Mouse (Mus musculus): ENCODE measurements around the gene Nkpd1.

The Nkpd1 gene

DNA sequence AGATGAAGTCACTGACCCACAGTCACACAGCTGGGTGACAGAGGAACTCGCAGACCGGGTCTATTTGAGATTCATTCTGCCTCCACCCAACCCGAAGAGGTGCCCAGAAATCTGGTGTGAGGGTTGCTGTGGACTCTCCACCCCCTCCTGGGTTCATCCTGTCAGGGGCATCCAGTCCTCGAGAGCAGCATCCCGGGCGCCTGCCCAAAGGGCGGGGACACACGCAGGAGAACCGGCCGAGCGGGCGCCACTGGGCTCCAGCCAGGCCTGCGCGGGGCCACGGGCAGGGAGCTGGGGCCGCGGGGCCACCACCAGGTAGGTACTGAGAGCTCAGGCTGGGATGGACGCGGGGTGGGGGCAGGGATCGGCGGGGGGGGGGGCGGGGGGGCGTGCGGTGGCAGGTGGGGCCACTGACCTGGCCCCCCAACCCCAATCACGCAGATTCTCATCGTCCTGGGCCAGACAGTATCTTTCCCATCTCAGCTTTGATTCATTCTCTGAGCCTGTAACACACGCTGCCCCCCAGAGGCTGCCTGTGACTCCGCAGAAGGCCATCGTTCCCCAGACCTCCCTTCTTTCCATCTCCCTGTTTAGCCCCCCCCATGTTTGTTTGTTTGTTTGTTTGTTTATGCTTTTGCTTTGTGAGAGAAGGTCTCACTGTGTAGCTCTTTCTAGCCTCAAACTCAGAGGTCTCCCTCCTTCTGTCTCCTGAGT lies at the start of gene Nkpd1:
TSS of gene Nkpd1 (plus strand) at position 187 of the 714 bp plus-strand sequence.
- no peak for DNase-seq (ENCODE audit: low read depth)

DNA sequence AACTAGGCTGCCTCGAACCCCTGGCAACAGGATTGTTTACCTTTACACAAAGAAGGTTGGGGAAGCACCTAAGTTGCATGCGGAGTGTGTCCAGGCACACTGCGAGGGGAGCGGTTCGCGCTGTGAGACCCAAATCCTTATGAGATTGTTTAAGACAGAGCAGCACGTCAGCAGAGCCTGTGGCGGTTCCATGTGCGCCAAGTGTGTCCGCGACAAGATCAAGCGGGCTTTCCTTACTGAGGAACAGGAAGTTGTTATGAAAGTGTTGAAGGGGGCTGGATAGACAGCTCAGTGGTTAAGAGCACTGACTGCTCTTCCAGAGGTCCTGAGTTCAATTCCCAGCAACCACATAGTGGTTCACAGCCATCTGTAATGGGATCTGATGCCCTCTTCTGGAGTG lies 49.4 kb upstream of the Nkpd1 start:
- no peak for DNase-seq (ENCODE audit: low read depth)

GRCm38 (mm10) chr7:19469404-19469803 lies 48.2 kb upstream of the Nkpd1 start:
- DNase-seq (ENCODE audit: low read depth) = no peak

DNA sequence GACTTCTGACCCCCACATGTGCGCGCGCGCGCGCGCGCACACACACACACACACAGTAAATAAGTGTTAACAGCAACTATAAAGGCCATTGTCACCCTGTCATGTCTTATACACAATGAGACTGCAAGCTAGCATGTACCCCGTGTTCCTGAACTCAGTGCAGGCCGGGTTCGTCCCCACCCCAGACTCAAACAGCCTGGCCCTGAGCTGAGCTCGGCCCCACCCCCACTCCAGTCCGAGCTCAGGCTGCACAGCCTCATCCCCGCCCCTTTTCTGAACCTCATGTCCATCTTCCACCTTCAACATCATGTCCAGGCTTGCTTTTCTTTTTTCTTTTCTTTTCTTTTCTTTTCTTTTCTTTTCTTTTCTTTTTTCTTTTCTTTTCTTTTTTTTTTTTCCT lies 47.3 kb upstream of the Nkpd1 start:
- DNase-seq (ENCODE audit: low read depth) = no peak

DNA sequence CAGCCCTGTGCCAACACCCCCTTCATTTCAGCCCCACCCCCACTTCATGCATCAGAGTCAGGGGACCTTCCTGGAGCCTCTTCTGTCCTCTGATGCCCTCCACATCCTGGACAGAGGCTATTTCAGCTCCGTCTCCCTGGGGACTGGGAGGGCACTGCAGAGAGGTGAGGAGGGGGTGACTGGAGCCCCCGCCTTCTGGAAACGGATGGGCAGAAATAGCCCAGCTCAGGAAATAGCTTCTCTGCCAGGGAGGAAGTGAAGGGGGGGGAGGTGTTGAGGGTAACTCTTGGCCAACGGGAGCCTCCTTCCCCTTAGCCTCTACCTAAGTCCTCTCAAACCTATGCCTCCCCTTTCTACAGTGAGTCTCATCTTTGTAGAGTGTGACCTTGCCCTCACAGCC lies 45.2 kb upstream of the Nkpd1 start:
- peak; percentile 34 for DNase-seq (ENCODE audit: low read depth)

GRCm38 (mm10) chr7:19473875-19474443 lies 43.7 kb upstream of the Nkpd1 start:
- peak; percentile 57 for DNase-seq (ENCODE audit: low read depth)

GRCm38 (mm10) chr7:19477084-19477483 lies 40.6 kb upstream of the Nkpd1 start:
- no peak for DNase-seq (ENCODE audit: low read depth)

DNA sequence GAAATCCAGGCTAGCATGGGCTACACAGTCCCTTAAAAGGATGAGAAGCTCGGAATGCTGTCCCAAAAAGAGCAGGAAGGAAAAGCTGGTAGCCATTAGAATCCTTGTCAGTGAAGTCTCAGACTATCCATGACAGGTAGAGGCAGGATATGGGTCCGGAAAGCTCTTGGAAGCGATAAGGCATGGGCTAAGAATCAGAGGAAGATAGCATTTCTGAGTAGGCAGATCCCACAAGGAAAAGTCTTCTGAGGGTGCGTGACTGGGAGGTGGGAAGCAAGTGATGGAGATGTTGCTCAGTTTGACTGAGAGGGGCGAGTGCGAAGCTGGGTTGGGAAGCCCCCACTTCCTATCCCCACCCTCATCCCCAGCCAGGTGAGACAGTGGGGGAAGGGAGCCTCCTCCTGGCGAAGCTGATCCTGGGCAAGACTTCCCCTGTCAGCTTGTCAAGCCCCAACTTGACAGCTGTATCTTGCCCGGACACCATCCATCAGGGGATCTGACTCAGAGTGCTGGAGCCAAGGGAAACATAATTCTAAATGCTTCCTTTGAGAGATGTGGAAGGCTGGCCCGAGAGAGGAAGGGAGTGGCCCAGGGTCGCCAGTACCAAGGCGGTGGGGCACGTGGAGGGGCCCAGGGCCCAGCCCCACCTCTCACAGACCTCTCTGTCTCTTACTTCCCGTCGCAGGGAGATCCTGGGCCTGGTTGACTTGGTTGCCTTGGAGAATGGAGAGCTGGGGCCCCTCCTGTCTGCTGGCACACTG lies 39.8 kb upstream of the Nkpd1 start:
- no peak for DNase-seq (ENCODE audit: low read depth)

DNA sequence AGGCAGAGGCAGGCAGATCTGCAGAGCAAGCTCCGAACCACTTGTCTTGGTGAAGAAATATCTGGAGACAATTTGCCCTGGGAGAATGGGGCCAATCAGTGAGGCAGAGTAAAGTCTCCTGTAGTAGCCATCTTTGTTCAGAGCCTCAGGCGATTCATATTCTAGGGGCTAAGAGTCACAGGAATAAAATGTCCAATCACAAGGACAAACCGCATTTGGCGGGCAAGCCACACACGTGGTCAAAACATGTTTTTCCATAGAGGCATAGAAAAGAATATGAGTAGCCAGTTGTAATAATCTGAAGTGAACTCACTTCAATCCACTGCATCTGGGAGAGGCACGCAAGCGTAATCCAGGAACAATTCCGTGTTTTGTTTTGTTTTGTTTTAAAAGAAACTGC lies 34.4 kb upstream of the Nkpd1 start:
- no peak for DNase-seq (ENCODE audit: low read depth)

DNA sequence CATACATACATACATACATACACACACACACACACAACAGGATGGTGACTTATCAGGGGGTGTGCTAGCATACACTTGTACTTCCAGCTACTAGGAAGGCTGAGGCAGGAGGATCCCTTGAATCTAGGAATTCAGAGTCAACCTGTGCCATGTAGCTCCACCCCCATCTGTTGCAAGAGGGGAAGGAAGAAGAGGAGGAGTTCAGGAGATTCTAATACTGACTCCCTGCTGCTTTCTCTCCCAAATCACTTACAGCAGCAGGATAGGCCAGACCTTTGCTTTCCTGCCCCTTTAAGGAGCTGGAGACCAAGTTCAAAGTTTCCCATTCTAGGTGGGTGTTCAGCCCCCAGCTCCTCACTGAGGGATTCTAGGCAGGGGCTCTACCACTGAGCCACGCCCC lies 32.1 kb upstream of the Nkpd1 start:
- DNase-seq (ENCODE audit: low read depth) = no peak

GRCm38 (mm10) chr7:19486549-19486948 lies 31.1 kb upstream of the Nkpd1 start:
- DNase-seq (ENCODE audit: low read depth) = no peak

- no peak for DNase-seq (ENCODE audit: low read depth)
Measured at GRCm38 (mm10) chr7:19489525-19489924, 28.1 kb upstream of the Nkpd1 start.

DNA sequence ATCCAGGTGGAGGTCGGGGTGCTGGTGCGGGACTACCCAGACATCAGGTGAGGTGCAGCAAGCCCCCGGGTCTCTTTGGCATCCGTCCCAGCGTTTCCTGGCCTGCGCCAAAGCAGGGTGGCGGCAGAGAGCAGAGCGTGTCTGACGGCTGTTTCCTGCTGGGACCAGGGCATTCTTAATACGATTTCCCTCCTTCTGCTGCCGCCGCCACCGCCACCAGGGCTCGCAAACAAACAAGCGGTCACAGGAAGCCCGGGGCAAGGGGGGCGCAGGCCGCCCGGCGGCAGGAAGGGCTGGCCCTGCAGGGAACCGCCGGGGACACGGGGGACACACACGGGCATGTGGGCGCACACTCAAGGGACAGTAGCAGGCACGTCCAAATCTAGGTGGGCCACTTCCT lies 25.9 kb upstream of the Nkpd1 start:
- DNase-seq (ENCODE audit: low read depth) = no peak

GRCm38 (mm10) chr7:19494751-19495474 lies 22.7 kb upstream of the Nkpd1 start:
- DNase-seq (ENCODE audit: low read depth) = no peak

DNA sequence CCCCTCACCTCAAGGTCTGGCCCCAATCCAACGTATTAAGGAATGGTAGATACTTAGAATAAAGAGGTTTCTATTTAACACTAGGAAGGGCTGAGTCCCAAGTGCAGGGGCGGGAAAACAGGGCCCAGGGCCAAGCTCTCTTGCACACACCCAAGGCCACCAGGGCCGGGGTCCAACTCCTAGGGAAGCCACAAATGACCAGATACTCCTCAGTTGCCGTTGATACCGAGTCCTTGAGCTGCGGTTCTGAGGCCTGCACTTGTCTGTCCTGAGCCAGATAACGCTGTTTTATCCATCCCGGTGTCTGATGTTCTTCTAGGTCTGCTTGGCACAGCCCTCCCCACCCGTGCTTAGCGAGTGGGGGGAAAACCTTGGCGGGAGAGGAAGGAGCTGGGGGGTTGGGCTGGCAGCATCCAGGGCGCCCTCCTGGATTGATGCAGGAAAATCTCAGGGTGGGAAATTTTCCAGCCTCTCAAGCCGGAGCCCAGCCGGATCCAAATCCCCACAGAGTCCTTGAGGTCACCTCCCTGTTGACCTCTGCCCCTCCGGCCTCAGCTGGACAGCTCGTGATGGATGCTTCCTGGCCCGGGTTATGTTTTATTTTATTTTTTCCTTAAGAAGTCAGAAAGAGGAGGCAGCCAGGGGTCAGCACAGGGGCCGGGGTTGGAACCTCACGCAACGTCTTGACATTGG lies 22.0 kb upstream of the Nkpd1 start:
- no peak for DNase-seq (ENCODE audit: low read depth)

DNA sequence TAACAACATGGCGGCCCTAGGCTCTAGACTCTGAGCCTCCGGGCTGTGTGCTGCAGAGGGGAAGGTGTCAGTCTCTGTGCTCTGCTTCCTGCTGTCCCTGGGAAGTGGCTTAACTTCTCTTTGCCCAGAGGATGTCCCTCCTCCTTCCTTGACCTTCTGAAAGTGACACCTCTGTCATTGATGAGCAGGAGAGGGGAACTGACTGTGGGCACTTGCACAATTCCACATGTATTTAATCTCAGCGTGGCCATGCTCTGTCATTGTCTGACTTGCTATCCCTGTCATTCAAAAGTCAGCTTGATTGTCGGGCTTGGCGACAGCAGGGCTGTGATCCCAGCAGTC lies 21.5 kb upstream of the Nkpd1 start:
- no peak for DNase-seq (ENCODE audit: low read depth)

DNA sequence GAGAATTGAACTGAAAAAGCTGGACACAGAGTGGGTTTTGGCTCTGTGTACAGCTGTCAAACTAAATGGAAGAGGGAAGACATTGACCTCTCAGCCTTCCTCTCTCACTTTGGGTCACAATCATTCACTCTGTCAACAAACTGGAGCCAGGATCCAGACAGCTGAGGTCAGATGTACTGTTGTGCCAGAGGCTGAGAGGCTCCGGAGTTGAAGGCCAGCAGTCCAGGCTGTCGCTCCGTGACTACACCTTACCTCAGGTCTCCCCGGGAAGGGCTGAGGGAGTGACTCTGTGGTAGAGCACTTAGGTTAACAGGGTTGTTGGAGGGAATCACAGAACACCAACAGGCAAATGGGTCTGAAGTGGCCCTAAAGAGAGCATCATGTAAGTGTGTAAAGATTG lies 19.3 kb upstream of the Nkpd1 start:
- DNase-seq (ENCODE audit: low read depth) = no peak

DNA sequence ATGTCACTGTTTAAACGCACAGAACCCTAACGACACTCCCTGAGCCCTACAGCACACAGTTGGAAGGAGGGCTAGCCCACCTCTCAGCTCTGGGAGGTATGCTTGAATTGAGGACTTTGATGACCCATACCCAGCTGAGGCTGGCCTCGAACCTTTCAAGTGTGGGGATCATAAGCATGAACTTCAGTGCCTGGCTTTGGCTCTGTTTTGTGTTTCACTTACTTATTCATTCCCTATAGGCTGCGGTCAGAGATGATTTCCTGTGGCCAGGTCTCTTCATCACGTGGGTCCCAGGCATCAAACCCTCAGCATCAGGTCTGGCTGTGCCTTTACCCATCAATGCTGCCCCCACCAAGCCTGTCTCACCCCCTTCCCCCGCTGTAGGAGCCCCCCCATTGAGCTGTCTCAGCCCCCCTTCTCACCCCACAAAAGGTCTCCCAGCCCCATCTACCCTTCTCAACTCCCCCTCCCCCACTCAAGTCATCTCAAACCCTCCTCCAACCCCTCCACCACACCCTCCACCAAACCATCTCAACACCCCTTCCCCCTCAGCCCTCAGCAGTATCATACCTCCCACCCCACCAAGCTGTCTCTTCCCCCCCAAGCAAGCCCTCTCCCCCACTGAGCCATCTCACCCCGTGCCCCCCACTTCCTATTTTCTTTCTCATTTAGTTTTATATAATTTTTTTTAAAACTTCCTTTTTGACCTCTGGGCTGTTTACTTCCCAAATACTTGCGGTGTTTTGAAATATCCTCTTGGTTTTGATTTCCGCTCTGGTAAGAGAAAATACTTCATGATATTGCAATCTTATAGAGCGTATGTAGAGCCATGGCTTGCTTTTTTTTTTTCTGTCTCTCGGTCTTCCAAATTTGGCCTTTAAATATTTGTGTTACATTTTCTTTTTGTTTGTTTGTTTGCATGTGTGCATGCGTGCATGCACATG lies 16.9 kb upstream of the Nkpd1 start:
- peak; percentile 39 for DNase-seq (ENCODE audit: low read depth)

DNA sequence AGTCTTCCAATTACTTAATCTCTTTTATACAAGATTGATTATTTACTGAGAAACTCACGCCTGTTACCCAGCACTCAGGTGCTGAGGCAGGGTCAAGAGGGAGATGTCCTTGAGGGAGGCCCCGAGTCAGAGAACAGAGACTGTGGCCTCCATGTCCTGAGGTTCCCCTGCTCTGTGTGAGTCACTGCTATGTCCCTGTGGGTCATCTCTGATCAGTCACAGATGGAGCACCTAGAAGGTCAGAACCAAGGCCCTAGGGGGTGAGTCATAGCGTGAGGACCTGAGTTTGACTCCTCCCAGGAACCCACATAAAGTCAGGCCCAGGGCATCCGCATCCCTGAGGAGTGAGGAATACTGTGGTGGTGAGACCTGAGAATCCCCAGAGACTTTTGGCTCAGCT lies 16.0 kb upstream of the Nkpd1 start:
- no peak for DNase-seq (ENCODE audit: low read depth)

GRCm38 (mm10) chr7:19503481-19504068 lies 14.1 kb upstream of the Nkpd1 start:
- peak; percentile 82 for DNase-seq (ENCODE audit: low read depth)

DNA sequence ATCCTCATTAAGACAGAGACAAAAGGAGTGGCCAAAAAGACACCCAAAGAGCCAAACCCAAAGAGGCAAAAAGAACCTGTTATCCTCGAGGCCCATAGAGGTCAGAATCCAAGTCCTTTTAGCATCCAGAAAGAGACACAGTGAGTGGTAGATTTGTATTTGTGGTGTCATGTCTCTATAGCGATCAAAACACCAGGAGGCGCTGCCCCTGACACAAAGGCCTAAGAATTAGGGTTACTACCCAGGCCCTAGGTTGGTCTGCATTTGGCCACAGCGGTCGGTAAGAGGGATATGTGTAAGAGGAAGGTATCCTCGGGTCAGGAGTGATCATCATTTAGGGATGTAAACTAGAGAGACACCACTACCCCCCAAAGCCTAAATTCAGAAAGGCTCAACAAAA lies 11.3 kb upstream of the Nkpd1 start:
- peak; percentile 60 for DNase-seq (ENCODE audit: low read depth)
